ENCODE assay signal across 10 mouse cellular contexts in genomic region chr9:120737956-120738355, GRCm38 (mm10).
DNase-seq lines count a peak whose midpoint lies in the region; ATAC-seq and TF ChIP-seq lines count a peak whose summit lies in the region.
"Had no signal": no experiment of that assay in that cellular context is flagged by ENCODE, and none has a peak within 500 bp of the region (broad histone marks: within the 10 kb centered on the region; RNA-seq: fewer than 3 reads in every experiment).

No protein-coding gene starts in this region.

- no peak overlapping the region for H3K4me3 ChIP-seq in embryonic facial prominence, embryonic 14.5 days (ENCODE audit: low read depth, low read length)
- H3K4me3 ChIP-seq in embryonic facial prominence, embryonic 10.5 days = no peak overlapping the region
- H3K4me3 ChIP-seq in C2C12 (ENCODE audit: insufficient read depth, poor library complexity, severe bottlenecking) = no peak overlapping the region
- no peak overlapping the region for H3K4me3 ChIP-seq in heart, embryonic 10.5 days
- no peak overlapping the region for H3K4me3 ChIP-seq in liver, embryonic 11.5 days (ENCODE audit: low read depth, low read length)
- no peak overlapping the region for H3K4me3 ChIP-seq in hindbrain, embryonic 10.5 days

- no peaks in the 10 kb centered on the region for H3K36me3 ChIP-seq in embryonic facial prominence, embryonic 14.5 days (ENCODE audit: control insufficient read depth, insufficient read depth, low read length)
- no peaks in the 10 kb centered on the region for H3K36me3 ChIP-seq in embryonic facial prominence, embryonic 10.5 days (replicated peaks)
- H3K36me3 ChIP-seq in C2C12 (ENCODE audit: control insufficient read depth, insufficient read depth) = no peaks in the 10 kb centered on the region
- H3K36me3 ChIP-seq in heart, embryonic 10.5 days = no peaks in the 10 kb centered on the region
- H3K36me3 ChIP-seq in liver, embryonic 11.5 days (ENCODE audit: control insufficient read depth, insufficient read depth, low read length) = no peaks in the 10 kb centered on the region
- H3K36me3 ChIP-seq in hindbrain, embryonic 10.5 days = no peaks in the 10 kb centered on the region

- H3K9me3 ChIP-seq in embryonic facial prominence, embryonic 14.5 days (ENCODE audit: control insufficient read depth, low read length) = no peaks in the 10 kb centered on the region
- no peaks in the 10 kb centered on the region for H3K9me3 ChIP-seq in embryonic facial prominence, embryonic 10.5 days
- no peaks in the 10 kb centered on the region for H3K9me3 ChIP-seq in heart, embryonic 10.5 days
- H3K9me3 ChIP-seq in liver, embryonic 11.5 days (ENCODE audit: control insufficient read depth, low read length) = no peaks in the 10 kb centered on the region
- H3K9me3 ChIP-seq in hindbrain, embryonic 10.5 days = no peaks in the 10 kb centered on the region

- H3K4me1 ChIP-seq in embryonic facial prominence, embryonic 14.5 days (ENCODE audit: control insufficient read depth, insufficient read depth, low read length) = peaks cover 54% of the 10 kb centered on the region
- H3K4me1 ChIP-seq in embryonic facial prominence, embryonic 10.5 days = peaks cover 73% of the 10 kb centered on the region
- peaks cover 55% of the 10 kb centered on the region for H3K4me1 ChIP-seq in heart, embryonic 10.5 days
- peaks cover 12% of the 10 kb centered on the region for H3K4me1 ChIP-seq in liver, embryonic 11.5 days (replicated peaks; ENCODE audit: control insufficient read depth, insufficient read depth, low read length)
- peaks cover 55% of the 10 kb centered on the region for H3K4me1 ChIP-seq in hindbrain, embryonic 10.5 days (replicated peaks)

- no peaks in the 10 kb centered on the region for H3K79me2 ChIP-seq in C2C12 (ENCODE audit: control insufficient read depth, insufficient read depth)

- H3ac ChIP-seq in C2C12 (ENCODE audit: control insufficient read depth, insufficient read length, low read depth) = no peak overlapping the region

- no peaks in the 10 kb centered on the region for H3K27me3 ChIP-seq in embryonic facial prominence, embryonic 14.5 days (replicated peaks; ENCODE audit: control insufficient read depth, insufficient read depth, low read length)
- H3K27me3 ChIP-seq in embryonic facial prominence, embryonic 10.5 days (replicated peaks; ENCODE audit: low read depth, poor library complexity, severe bottlenecking) = peaks cover 17% of the 10 kb centered on the region
- H3K27me3 ChIP-seq in C2C12 (ENCODE audit: control insufficient read depth, insufficient read depth, insufficient read length) = no peaks in the 10 kb centered on the region
- no peaks in the 10 kb centered on the region for H3K27me3 ChIP-seq in heart, embryonic 10.5 days (ENCODE audit: insufficient read depth, poor library complexity, severe bottlenecking)
- H3K27me3 ChIP-seq in liver, embryonic 11.5 days (replicated peaks; ENCODE audit: control insufficient read depth, insufficient read depth, low read length) = no peaks in the 10 kb centered on the region
- peaks cover 15% of the 10 kb centered on the region; the same call in 1 of the 2 replicates for H3K27me3 ChIP-seq in hindbrain, embryonic 10.5 days (ENCODE audit: insufficient read depth, poor library complexity, severe bottlenecking)

- no peak overlapping the region for H3K4me2 ChIP-seq in embryonic facial prominence, embryonic 14.5 days (ENCODE audit: low read depth, low read length)
- H3K4me2 ChIP-seq in liver, embryonic 11.5 days = no peak overlapping the region

- peak overlapping the region; percentile 90; the same call in 1 of the 2 replicates for H3K27ac ChIP-seq in embryonic facial prominence, embryonic 14.5 days (replicated peaks; ENCODE audit: low read depth, low read length)
- no peak overlapping the region for H3K27ac ChIP-seq in embryonic facial prominence, embryonic 10.5 days (replicated peaks)
- H3K27ac ChIP-seq in heart, embryonic 10.5 days = peak overlapping the region; percentile 82; the same call in 1 of the 2 replicates
- no peak overlapping the region for H3K27ac ChIP-seq in liver, embryonic 11.5 days (ENCODE audit: low read depth, low read length)
- no peak overlapping the region for H3K27ac ChIP-seq in hindbrain, embryonic 10.5 days

- 47% methylated on average over 1 of the region's 1 CpGs for WGBS in embryonic facial prominence, embryonic 14.5 days
- WGBS in embryonic facial prominence, embryonic 10.5 days = 69% methylated on average over 1 of the region's 1 CpGs
- 8% methylated on average over 1 of the region's 1 CpGs for WGBS in heart, embryonic 10.5 days
- 8% methylated on average over 1 of the region's 1 CpGs for WGBS in liver, embryonic 11.5 days
- 77% methylated on average over 1 of the region's 1 CpGs for WGBS in hindbrain, embryonic 10.5 days

- no peak overlapping the region for H3K9ac ChIP-seq in embryonic facial prominence, embryonic 14.5 days (ENCODE audit: low read depth, low read length)
- H3K9ac ChIP-seq in liver, embryonic 11.5 days (ENCODE audit: low read depth, low read length) = no peak overlapping the region

- ATAC-seq in embryonic facial prominence, embryonic 14.5 days (ENCODE audit: low read depth) = no peak
- 0 out of 2 replicates have a peak, but pooled peaks have one; percentile 31 for ATAC-seq in liver, embryonic 11.5 days (replicated peaks; ENCODE audit: low FRiP score)
- ATAC-seq in megakaryocyte progenitor cell, adult 5-6 weeks (replicated peaks; ENCODE audit: poor library complexity) = no peak
- ATAC-seq: CD4-positive, CD25-positive, alpha-beta regulatory T cell, adult 4 months had no signal

- no peak for DNase-seq in embryonic facial prominence, embryonic 14.5 days (ENCODE audit: low spot score)
- DNase-seq in embryonic facial prominence, embryonic 10.5 days (ENCODE audit: low spot score) = no peak
- no peak for DNase-seq in heart, embryonic 10.5 days (ENCODE audit: low spot score)
- DNase-seq in liver, embryonic 11.5 days (ENCODE audit: low spot score) = no peak
- DNase-seq in hindbrain, embryonic 10.5 days (ENCODE audit: low spot score) = no peak
- no peak for DNase-seq in frontal cortex, postnatal 14 days (ENCODE audit: low spot score in 2 of 2)
- DNase-seq: lung, postnatal 14 days had no signal

- no peak for TF ChIP-seq CTCF in C2C12 (IDR thresholded peaks at IDR 0.05; ENCODE audit: control insufficient read depth, insufficient read depth, insufficient read length)

- no peaks in the 10 kb centered on the region for H3K79me3 ChIP-seq in C2C12 (ENCODE audit: low read depth)

TF ChIP-seq in C2C12, 6 proteins besides CTCF, POLR2A, EP300 and RAD21:
- TF ChIP-seq USF1 (IDR thresholded peaks at IDR 0.05; ENCODE audit: low read depth) = peak; percentile 34
- TF ChIP-seq FOSL1 (IDR thresholded peaks at IDR 0.05; ENCODE audit: insufficient read depth, low read length, poor library complexity, severe bottlenecking) = no peak

Comparison
In these comparisons a context has a peak if more than half of its experiments do, and no peak if none do; other contexts are left out.
1. H3K27ac ChIP-seq: peak in embryonic facial prominence, embryonic 14.5 days (single experiment) and heart, embryonic 10.5 days (single experiment); none in embryonic facial prominence, embryonic 10.5 days (single experiment), liver, embryonic 11.5 days (single experiment) and hindbrain, embryonic 10.5 days (single experiment).